Mouse (Mus musculus) heart, embryonic 11.5 days (tissue): ENCODE results near the gene Nfya. TPM values are rescaled to one million over a fixed set of nuclear protein-coding genes. Genes with fewer than 3 reads are reported as not detected.

Source experiments
- ATAC-seq: fragments of 200-750 bp; cut with Nextera tagmentation; replicated peaks from 2 replicates; pipeline ENCODE4 v1.8.0; 2017; ENCODE audit warnings: moderate library complexity; ENCODE audit not compliant: insufficient number of reproducible peaks, low FRiP score, low TSS enrichment
- H3K27ac ChIP-seq: fragments of 300-500 bp; sonication (generic); 2 replicates; pipeline ENCODE4 v1.5.1; 2014; ENCODE audit warnings: mild to moderate bottlenecking, low read depth, low read length
- H3K27me3 ChIP-seq: fragments of 300-500 bp; sonication (generic); 2 replicates; pipeline ENCODE4 v1.6.1; 2014; ENCODE audit warnings: mild to moderate bottlenecking, low read length, mixed read lengths; ENCODE audit not compliant: control insufficient read depth, insufficient read depth
- H3K36me3 ChIP-seq: fragments of 300-500 bp; sonication (generic); 2 replicates; pipeline ENCODE4 v1.6.1; 2014; ENCODE audit warnings: mild to moderate bottlenecking, low read length, moderate library complexity, mixed read lengths; ENCODE audit not compliant: control insufficient read depth, insufficient read depth
- H3K4me1 ChIP-seq: fragments of 300-500 bp; sonication (generic); 2 replicates; pipeline ENCODE4 v1.6.1; 2014; ENCODE audit warnings: low read length; ENCODE audit not compliant: control insufficient read depth, insufficient read depth
- H3K4me2 ChIP-seq: fragments of 300-500 bp; sonication (generic); 2 replicates; pipeline ENCODE4 v1.6.1; 2014; ENCODE audit warnings: mild to moderate bottlenecking, moderate library complexity
- H3K4me3 ChIP-seq: fragments of 300-500 bp; sonication (generic); 2 replicates; pipeline ENCODE4 v1.5.1; 2014; ENCODE audit warnings: low read depth, low read length
- H3K9ac ChIP-seq: fragments of 300-500 bp; sonication (generic); 2 replicates; pipeline ENCODE4 v1.6.1; 2014; ENCODE audit warnings: mild to moderate bottlenecking, low read depth, low read length, moderate library complexity
- H3K9me3 ChIP-seq: fragments of 300-500 bp; sonication (generic); replicated peaks from 2 replicates; pipeline ENCODE4 v1.6.1; 2016; ENCODE audit warnings: low read length; ENCODE audit not compliant: control insufficient read depth
- WGBS: fragments of 180-500 bp; shearing (Covaris S2); extraction: QIAGEN DNeasy Blood & Tissue Kit; methylation state at CpG from one replicate; pipeline ENCODE4 v1.1.7; 2014; ENCODE audit not compliant: insufficient replicate concordance; 5-methylcytosine and 5-hydroxymethylcytosine counted together
- polyA plus RNA-seq: library from polyadenylated mRNA; unstranded; fragments of >200 nt; fragmentation: Nextera tagmentation; extraction: Ambion mirVana; gene quantifications from 2 replicates; pipeline ENCODE4 v1.2.1, GENCODE M21; 2014

The Nfya gene
- polyA plus RNA-seq, 1 experiment from 2014 or later, result 19.6 TPM

DNA sequence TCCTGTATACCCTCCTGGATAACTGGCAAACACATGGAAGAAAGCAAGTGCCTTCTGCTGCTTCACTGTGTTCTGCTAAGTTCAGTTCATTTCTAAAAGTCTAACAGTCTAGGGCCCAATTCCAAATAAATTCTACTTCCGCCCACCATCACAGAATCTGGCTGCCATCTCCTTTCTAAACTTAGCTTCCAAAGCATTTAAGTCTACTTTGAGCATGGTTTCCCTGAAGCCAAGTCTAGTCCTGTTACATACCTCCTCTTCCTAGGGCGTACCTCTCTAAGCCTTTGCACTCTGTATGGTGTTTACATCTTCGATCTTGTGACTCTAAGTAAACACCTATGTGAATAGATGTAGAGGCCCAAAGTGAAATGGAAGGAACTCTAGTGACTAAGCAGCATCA lies 17.1 kb downstream of the Nfya start:
- no peak for ATAC-seq
- no peak overlapping the region for H3K27ac ChIP-seq
- H3K4me3 ChIP-seq, result no peak overlapping the region
- H3K36me3 ChIP-seq, result peaks cover 65% of the 10 kb centered on the region
- H3K4me2 ChIP-seq, result no peak overlapping the region
- no peak overlapping the region for H3K9ac ChIP-seq
- no peaks in the 10 kb centered on the region for H3K27me3 ChIP-seq
- no peaks in the 10 kb centered on the region for H3K9me3 ChIP-seq
- 90% methylated on average over 3 of the region's 3 CpGs for WGBS
- H3K4me1 ChIP-seq, result no peaks in the 10 kb centered on the region

DNA sequence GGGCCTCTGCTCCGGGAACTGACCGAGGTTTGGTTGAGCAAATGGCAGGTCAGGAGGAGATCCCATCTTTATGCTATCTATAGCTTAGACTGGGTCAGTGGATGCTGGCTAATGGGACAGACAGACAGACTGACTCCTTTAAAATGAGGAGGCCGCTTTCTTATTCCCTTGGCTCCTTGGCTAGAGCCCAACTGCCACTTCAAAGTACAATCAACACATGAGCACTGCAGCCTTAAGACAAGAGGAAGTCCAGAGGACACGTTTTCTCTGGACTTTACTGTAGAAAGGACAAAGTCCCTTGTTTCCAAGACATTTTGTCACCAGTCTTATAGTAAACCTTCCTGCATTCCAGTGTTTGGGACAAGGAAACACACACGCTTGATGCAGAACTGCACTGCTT lies 18.3 kb downstream of the Nfya start:
- H3K4me3 ChIP-seq, result no peak overlapping the region
- H3K36me3 ChIP-seq, result peaks cover 73% of the 10 kb centered on the region

DNA sequence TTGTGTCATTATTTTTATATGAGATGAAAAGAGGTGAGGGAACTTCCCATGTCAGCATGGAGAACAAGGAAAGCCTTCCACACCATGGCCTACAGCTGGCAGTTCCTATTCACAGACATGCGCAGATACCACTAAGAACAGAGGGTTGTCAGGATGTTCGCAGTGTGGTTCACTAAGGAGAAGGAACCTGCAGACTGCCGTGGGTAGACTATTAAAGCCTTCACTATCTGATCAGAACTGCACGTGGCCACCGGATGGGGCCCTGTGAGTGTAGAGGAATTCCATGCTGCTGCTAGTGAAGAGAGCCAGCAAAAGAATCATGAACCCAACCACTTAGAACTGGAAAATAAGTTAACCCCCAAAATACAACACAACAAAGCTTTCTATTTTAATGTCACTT lies 20.3 kb downstream of the Nfya start:
- H3K4me3 ChIP-seq, result no peak overlapping the region
- 68% methylated on average over 5 of the region's 5 CpGs for WGBS
- H3K4me2 ChIP-seq, result no peak overlapping the region
- no peaks in the 10 kb centered on the region for H3K27me3 ChIP-seq
- H3K4me1 ChIP-seq, result no peaks in the 10 kb centered on the region
- no peak overlapping the region for H3K27ac ChIP-seq
- H3K36me3 ChIP-seq, result peaks cover 70% of the 10 kb centered on the region
- H3K9ac ChIP-seq, result no peak overlapping the region
- no peak for ATAC-seq
- H3K9me3 ChIP-seq, result no peaks in the 10 kb centered on the region

More for the DNA sequence above, 18.3 kb downstream of the Nfya start:
- ATAC-seq, result no peak
- no peaks in the 10 kb centered on the region for H3K27me3 ChIP-seq
- 89% methylated on average over 5 of the region's 5 CpGs for WGBS
- H3K9ac ChIP-seq, result no peak overlapping the region
- no peaks in the 10 kb centered on the region for H3K9me3 ChIP-seq
- H3K27ac ChIP-seq, result no peak overlapping the region
- no peaks in the 10 kb centered on the region for H3K4me1 ChIP-seq
- H3K4me2 ChIP-seq, result no peak overlapping the region

DNA sequence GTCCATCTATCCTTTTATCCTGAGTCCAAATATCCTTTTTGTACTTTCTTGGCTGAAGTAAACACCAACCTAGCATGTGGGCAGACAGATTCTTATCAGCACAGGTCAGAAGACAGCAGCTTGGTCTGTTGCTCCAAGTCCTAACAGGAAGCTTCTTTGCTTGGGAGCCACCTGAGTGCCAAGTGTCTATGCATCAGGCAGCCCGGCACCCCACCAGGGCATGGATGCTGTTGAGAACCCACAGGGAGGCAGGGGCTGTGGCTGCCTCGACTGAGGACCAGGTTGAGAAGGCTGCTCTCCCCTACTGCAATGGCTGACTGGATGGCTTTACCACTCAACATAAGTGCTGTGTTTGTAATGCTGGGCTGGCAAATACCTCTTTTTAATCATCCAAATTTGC lies 21.0 kb downstream of the Nfya start:
- no peak for ATAC-seq
- Histone ChIP-seq H3K9me3 (no peaks in the 10 kb centered on the region), H3K27ac (no peak overlapping the region), H3K9ac (no peak overlapping the region), H3K4me2 (no peak overlapping the region), H3K27me3 (no peaks in the 10 kb centered on the region), H3K4me1 (no peaks in the 10 kb centered on the region), H3K36me3 (peaks cover 66% of the 10 kb centered on the region), H3K4me3 (no peak overlapping the region)
- 75% methylated on average over 2 of the region's 2 CpGs for WGBS

DNA sequence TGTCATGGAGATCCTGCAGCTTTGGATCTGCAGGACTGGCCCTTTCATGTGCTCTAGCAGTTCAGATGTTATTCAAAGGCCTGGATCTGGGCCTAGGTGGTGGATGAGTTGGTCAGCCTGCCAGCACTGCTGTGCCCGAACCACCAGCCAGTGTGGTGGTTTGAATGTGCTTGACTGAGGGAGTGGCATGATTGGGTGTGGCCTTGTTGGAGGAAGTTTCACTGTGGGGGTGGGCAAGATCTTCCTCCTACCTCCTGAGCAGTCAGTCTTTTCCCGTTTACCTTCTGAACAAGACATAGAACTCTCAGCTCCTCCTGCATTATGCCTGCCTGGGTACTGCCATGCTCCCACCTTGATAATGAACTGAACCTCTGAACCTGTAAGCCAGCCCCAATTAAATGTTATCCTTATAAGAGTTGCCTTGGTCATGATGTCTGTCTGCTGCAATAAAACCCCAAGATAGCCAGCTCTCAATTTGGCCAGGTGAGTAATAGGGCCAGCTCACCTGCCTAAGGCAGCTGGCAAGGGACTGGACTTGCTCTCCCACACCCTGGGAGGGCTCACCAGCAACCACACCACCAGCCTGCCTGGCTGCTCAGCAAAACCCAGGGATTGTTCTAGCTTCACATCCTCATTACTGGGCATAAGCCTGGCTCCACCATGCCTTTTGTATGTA lies 23.8 kb downstream of the Nfya start:
- 84% methylated on average over 2 of the region's 2 CpGs for WGBS
- no peak for ATAC-seq
- H3K4me3 ChIP-seq, result no peak overlapping the region
- no peaks in the 10 kb centered on the region for H3K4me1 ChIP-seq
- H3K9ac ChIP-seq, result no peak overlapping the region
- H3K27me3 ChIP-seq, result no peaks in the 10 kb centered on the region
- H3K36me3 ChIP-seq, result peaks cover 43% of the 10 kb centered on the region
- no peaks in the 10 kb centered on the region for H3K9me3 ChIP-seq
- H3K4me2 ChIP-seq, result no peak overlapping the region
- no peak overlapping the region for H3K27ac ChIP-seq

DNA sequence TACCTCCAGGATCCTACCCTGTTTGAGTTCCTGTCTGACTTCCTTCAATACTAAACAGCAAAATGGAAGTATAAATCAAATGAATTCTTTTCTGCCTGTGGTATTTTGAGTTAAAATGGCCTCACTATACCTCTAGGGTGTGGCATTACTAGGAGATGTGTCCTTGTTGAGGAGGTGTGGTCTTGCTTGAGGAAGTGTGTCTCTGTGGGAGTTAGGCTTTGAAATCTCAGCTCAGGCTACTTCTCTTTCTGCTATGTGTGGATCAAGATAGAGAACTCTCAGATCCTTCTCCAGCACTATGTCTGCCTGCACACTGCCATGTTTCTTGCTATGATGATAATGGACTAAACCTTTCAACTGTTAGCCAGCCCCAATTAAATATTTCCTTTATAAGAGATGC lies 30.7 kb downstream of the Nfya start:
- H3K9ac ChIP-seq, result no peak overlapping the region
- H3K4me2 ChIP-seq, result no peak overlapping the region
- no peaks in the 10 kb centered on the region for H3K27me3 ChIP-seq
- H3K4me1 ChIP-seq, result no peaks in the 10 kb centered on the region
- no peaks in the 10 kb centered on the region for H3K36me3 ChIP-seq
- no peak for ATAC-seq
- no peak overlapping the region for H3K27ac ChIP-seq
- no peaks in the 10 kb centered on the region for H3K9me3 ChIP-seq
- H3K4me3 ChIP-seq, result no peak overlapping the region

DNA sequence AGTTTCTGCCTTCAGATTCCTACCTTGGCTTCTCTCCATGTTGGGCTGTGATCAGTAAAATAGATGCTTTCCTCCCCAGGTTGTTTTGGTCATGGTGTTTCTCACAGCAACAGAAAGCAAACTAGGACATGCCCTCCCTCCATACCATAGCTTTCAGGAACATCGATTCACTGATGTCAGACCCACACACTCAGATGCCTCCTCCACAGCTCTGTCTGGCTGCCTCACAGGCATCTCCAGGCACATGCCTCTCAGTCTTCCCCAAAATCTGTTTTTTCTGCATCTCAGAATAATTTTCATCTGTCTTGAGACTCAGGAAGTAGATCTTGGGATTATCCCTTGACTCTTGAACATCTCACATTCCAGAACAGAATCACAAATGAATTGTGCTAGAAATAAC lies 33.6 kb downstream of the Nfya start:
- no peak overlapping the region for H3K4me2 ChIP-seq
- ATAC-seq, result no peak
- WGBS, result 85% methylated on average over 1 of the region's 1 CpGs

DNA sequence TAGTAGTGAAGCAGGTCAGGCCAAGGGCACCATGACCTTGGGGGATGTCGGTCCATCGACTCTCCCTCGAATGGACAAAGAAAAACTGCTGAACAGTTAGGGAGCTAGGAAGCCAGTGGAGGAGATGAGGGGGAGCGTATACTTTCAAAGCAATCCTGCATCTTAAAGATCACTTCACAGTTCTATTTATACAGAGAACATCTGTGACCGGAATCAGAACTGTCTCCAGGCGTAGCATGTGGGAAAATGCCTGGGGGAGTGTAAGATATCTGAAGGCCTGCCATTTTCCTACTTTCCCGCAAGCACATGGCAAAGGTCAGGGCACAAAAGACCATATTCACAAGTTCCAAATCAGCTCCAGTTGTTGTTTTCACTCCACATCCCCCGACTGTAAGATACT lies 36.7 kb downstream of the Nfya start:
- Histone ChIP-seq H3K9ac (no peak overlapping the region), H3K4me1 (no peaks in the 10 kb centered on the region), H3K4me3 (no peak overlapping the region), H3K9me3 (no peaks in the 10 kb centered on the region), H3K36me3 (no peaks in the 10 kb centered on the region), H3K27ac (no peak overlapping the region), H3K4me2 (no peak overlapping the region), H3K27me3 (no peaks in the 10 kb centered on the region)
- no peak for ATAC-seq
- 72% methylated on average over 8 of the region's 8 CpGs for WGBS

More for the DNA sequence above, 33.6 kb downstream of the Nfya start:
- H3K9me3 ChIP-seq, result no peaks in the 10 kb centered on the region
- H3K4me1 ChIP-seq, result no peaks in the 10 kb centered on the region
- no peaks in the 10 kb centered on the region for H3K36me3 ChIP-seq
- H3K27ac ChIP-seq, result no peak overlapping the region
- H3K27me3 ChIP-seq, result no peaks in the 10 kb centered on the region
- no peak overlapping the region for H3K9ac ChIP-seq
- no peak overlapping the region for H3K4me3 ChIP-seq

DNA sequence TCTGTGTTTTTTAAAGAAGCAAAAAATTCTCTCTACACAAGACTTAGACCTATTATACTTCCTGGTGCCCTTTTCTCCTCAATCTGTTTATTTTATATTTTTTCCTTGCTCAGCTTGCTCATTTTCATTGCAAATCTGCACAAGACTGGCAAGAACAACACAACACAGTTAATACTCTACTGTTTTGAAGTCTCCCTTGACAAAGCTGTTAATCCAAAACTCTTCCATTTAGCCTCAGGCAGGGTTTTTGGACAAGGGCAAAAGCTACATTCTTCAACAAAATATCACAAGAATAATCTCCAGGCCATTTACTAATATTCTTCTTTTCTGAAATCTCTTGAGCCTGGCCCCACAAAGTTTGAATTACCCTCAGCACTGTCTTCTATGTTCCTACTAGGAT lies 38.1 kb downstream of the Nfya start:
- Histone ChIP-seq H3K36me3 (no peaks in the 10 kb centered on the region), H3K9ac (no peak overlapping the region), H3K4me2 (no peak overlapping the region), H3K4me1 (no peaks in the 10 kb centered on the region), H3K4me3 (no peak overlapping the region), H3K27me3 (no peaks in the 10 kb centered on the region), H3K9me3 (no peaks in the 10 kb centered on the region), H3K27ac (no peak overlapping the region)
- ATAC-seq, result no peak
